Mouse (Mus musculus): ENCODE results near the gene Gramd1b.

Gramd1b gene

DNA sequence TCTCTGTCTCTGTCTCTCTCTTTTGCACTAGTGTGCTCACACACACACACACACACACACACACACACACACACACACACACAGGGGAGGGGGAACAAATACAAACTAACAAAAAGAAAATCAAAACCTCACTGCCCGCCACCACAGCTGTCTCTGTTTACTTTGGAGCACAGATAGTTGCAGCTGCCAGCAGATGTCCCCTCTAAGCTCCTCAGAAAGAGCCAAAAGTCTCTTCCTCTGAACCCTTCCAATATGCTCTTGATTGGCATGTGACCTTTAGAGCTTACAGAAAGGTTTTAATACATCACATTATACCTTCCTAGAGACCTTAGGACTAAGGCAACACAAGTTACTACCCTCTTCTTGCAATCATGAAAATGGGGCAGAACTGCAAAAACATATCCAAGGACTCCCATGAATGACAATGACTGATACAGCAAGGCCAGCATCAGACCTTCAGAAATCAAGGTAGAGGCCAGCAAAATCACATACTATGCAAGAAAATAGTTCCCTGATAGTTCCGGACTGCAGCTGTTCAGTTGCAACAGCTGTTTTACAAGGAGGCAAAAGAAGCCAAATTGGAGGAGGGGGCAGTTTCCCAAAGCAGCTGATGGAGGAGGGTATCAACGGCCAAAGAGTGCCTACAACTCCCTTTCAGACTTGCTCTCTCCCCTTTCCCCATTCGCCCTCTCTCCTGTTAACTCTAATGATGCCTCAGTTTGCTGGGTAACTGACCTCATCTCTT, 72.5 kb downstream of the Gramd1b start:
- DNase-seq (ENCODE audit: low spot score): no peak

DNA sequence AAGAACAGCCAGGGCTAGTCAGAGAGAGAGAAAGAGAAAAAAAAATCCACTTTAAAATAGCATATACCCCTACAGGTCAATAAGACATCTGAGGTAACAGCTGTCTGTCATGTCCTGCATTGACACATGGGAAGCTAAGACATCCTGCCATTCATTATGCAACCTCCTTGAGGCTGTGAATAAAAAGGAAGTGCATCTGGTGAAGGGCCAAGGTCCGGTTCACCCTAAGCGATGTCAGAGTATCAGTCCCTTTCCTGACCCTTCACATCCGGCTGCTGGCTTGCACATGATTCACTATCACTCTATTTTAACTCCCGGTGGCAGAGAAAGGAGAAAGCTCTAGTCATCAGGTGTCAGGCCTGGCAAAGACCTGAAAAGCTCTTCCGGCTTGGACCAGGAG, 73.7 kb downstream of the Gramd1b start:
- no peak for DNase-seq (ENCODE audit: low spot score)

DNA sequence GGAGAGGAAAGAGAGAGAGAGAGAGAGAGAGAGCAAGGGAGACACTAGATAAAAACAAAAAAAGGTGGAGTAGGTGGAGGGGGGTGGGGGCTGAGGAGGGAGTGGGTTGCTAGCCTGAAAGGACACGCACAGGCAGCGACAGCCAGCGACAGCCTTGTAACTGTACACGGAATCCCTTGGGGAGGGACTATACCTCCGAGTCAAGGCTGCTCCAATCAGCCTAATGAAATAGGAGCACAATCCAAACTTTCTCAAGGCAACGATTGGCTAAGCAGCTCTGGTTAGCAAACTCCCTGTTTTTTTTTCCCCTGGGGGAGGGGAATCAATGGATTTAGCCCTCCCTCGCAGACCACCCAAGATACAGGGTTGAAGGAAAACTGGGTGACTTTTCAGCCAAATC, 75.0 kb downstream of the Gramd1b start:
- peak; percentile 85 for DNase-seq (ENCODE audit: low spot score)

DNA sequence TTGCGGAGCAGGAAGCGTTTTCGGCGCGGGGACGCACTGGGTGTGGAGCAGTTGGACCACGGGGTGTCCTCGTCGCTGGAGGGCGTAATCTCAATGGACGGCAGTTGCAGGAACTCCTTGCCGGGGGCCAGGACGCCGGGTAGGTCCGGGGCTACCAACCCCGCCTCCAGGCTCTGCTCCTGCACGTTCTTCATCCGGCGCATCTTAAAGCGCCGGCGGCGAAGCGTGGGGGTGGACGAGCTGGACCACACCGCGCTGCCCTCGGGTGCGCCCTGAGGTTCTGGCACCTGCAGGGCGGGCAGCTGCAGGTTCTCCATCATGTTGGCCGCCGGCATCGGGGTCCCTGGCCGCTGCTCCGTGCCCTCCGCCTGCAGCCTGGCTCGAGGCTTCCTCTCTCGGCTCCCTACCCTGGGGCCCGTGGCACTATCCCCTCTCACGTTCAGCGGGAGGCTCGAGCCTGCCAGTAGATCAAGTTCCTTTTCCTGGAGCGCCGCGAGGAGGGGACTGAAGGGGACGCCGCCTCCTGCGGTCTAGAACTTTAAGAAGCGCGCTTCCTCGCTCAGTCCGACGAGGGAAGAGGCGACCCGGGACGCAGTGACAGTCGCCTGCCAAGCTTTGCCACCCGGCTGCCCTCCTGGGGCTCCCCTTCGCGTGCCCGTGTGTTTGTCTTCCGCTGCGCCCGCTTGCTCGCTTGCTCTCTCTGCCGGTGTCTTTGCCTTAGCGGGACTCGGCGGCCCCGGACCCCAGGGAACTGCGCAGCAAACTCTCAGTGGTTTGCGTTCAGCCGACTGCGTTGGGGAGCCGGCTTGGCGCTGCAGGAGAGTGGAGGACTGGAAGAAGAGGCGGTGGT, 75.6 kb downstream of the Gramd1b start:
- DNase-seq (ENCODE audit: low spot score): peak; percentile 60

DNA sequence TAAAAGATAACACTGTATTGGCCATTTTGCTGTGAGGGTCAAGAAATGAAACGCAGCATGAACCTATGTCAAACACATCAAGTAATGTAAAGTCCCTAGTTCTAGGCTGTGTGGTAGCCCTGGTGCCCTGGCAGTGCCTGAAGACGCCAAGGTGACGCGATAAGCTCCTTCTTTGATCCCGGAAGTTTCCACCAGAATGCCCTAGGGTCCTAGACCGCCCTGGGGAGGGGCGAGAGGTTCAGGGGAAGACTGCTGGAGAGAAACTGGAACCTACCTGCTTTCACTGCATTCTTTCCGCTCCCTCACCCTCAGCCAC, 76.2 kb downstream of the Gramd1b start:
- no peak for DNase-seq (ENCODE audit: low spot score)

DNA sequence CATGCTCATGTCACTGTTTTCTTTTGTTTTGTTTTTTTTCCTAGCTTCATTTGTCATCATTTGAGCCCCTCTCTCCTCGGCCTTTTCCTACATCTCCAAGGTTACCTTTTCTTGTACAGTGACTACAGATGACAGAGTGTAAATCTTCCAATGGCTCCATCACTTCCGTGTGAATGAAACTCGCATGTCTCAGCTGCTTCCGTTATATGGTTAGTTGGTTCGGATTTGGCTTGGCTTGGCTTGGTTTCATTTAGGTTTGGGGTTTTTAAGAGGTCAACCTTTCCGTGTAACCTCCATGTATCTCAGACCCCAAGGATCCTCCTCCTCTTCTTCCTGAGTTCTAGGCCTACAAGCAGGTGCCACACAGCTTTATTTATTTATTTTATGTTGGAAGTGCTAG, 77.3 kb downstream of the Gramd1b start:
- DNase-seq (ENCODE audit: low spot score): no peak

DNA sequence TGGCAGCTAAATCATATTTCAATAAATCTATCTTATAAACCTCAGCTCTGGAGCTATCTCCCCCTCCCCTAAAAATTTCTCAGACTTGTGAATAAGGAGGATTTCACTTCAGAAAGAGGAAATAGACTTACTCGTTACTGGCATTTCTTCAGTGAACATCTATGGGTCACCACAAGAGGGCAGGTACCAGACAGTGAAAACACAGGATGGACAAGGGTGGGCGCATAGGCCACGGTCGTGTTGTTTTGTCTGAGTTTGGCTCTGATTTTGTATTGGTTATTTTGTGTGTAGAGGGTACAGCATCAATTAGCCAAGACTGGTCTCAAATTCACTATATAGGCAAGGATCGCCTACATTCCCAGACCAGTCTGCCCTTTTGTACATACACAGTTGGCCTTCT, 79.0 kb downstream of the Gramd1b start:
- DNase-seq (ENCODE audit: low spot score): no peak

DNA sequence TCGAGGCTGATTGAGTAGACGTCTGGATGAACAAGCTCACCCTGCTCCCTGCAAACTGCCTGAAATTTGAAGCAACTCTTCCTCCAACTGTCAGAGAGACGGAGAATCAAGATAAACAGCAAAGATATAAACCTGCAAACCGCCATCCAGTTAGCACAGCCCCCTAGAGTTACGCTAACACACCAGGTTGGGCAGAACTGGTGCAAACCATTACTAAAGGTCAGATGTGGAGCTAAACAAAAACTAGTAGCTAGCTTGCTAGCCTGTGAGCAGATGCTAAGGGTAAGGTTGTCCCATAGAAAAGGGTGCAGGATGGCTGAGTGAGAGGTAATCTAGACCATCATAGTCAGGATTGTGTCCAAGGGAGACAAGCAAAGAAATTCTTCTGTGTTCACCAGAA, 80.4 kb downstream of the Gramd1b start:
- DNase-seq (ENCODE audit: low spot score): no peak

DNA sequence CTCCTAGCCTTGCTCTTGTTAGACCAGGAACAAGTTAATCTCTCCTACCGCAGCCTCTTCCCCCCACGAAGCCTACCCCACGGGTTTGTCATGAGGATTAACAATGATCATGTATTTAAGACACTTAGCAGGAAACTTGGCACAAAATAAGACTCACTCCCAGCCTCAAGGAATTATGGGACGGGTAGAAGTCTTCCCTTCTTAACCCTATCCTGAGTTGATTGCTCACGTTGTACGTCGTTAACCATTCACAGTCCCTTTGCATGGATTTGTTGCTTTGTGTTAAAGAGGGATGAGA, 80.8 kb downstream of the Gramd1b start:
- no peak for DNase-seq (ENCODE audit: low spot score)

DNA sequence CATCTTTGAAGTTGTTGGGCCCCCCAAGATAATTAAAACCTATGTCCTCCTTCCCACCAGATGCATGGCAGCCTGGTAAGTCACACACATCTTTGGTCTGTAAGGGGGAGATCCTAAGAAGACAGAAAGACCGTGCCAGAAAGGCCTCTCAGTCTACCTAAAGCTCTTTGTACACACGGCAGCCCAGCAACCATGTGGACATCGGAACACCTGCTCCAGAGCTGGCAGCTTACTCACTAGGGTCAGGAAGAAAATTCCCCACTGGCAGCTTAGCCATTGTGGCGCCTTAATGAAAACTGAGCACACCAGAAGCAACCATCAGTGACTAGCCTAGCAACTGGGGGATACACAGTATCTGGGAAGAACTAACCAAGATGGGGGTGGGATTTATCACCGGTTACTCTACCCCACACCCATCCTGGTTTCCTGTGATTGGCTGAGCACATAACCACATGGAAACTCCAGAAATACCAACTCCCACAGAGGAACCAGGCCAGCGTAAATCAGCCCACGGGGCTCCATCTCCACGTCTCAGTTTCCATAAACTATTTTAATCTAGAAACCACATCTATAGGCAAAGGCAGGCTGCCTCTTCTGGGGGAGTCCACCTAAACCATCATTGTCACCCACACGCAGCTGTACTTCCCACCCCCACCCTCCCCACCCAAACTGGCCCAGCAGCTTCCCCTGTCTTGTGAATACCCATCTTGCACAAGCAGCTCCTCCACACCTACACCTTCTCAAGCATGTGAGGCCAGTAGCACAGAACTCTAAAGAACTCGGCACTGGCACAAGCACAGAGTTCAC, 81.4 kb downstream of the Gramd1b start:
- DNase-seq (ENCODE audit: low spot score): no peak

DNA sequence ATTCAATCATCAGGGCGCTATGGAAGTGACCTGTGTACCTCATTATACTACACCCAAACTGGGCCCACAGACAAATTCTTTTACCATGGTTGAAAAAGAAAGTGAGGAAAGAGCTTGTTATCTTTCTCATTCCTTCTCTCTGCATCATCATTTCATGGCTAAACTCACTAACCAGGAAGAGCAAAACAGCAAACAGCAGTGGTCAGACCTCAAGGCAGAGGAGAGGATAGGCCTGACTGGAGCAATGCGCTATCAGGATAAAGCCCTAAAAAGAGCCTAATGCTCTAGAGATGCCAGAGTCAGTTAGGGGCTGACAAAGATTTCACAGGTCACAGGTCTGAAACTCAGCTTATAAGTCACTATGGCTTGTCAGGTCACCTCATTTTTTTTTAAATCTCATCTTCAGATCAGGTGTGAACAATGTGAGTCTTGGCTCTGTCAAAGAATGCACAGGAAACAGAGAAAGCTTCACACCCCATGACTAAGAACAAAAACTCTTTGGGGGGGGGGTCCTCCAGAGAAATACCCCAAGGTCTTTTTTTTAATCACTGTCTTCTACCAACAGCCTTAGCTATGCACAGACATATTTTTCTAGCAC, 82.4 kb downstream of the Gramd1b start:
- no peak for DNase-seq (ENCODE audit: low spot score)

DNA sequence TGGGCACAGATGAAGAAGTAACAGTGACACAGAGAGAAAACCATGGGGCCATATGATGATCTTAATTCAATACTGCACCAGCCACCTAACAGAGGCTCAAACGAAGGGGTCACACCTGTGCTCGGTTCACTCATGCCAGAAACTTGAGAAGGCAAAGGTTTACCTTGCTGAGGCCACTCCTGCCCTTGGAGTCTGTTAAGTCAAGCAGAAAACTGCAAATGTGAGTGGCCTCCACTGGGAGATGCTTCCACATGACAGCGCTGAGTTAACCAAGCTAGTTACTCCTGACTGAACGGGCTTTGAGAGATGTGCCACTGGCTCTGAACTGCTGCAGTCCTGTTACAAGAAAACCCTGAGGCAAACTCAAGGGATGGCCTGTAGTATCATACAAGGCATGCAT, 83.9 kb downstream of the Gramd1b start:
- DNase-seq (ENCODE audit: low spot score): no peak

DNA sequence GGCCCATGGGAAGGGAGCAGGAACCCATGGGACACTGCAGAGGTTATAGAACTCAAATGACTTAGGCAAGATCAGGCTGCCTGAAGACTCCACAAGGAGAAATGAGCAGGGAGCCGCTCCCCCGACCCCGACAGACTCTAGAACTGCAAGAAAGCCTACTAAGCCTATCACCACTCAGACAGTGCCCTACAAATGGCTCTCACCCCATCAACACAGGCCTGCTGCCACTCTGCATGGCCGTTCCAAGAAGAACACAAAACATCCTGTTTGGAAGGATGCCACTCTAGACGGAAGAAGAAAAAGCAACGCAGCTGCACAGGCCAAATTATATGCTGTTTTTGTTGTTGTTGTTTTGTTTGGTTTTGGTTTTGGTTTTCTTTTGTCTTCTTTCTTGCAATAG, 86.2 kb downstream of the Gramd1b start:
- no peak for DNase-seq (ENCODE audit: low spot score)

DNA sequence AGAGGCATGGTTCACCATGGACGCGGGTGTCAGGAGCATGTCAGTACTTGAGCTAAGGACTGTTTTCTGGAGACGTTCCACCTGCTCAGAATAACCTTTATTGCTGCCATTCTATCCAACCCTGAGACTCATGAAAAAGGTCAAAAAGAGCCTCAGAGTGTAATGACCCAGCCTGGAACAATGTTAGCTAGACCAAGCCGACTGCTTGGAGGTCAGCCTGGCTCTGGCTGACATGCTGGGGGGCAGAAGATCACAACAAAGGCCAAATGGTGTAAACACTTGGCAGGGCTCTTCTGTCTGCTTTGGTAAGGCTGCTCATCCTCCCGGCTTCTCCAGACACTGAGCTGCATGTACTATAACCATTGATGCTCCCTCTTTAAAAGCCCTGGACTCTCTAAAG, 88.4 kb downstream of the Gramd1b start:
- DNase-seq (ENCODE audit: low spot score): no peak

DNA sequence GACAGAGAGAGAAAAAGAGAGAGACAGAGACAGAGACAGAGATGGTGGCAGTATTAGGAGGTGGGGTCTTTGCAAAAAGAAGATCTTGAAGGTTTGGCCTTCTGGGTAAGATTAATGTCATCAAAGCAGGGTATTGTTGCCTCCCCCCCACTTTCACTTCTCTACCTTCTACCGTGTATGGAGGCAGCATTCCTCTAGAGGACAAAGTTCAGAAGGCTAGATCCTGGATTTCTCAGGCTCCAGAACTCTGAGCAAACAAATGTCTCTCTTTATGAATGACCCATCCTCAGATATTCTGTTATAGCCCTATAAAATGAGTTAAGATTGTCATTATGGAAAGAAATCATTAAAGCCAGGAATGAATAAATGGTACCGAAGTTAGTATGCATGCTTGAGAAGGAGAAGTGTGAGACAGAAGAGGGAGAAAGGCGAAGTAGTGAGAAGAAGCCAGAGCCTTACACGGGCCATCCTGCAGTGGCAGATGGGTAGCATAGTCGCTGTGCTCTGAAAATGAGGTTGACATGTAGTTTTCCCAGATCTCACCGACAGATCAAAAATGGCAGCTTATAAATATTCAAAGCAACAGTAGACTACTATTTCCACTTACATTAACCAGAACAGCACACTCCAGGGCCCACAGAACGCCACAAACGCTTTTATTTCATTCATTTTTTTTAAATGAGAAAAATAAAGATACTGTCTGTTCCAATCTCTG, 91.1 kb downstream of the Gramd1b start:
- DNase-seq (ENCODE audit: low spot score): no peak

DNA sequence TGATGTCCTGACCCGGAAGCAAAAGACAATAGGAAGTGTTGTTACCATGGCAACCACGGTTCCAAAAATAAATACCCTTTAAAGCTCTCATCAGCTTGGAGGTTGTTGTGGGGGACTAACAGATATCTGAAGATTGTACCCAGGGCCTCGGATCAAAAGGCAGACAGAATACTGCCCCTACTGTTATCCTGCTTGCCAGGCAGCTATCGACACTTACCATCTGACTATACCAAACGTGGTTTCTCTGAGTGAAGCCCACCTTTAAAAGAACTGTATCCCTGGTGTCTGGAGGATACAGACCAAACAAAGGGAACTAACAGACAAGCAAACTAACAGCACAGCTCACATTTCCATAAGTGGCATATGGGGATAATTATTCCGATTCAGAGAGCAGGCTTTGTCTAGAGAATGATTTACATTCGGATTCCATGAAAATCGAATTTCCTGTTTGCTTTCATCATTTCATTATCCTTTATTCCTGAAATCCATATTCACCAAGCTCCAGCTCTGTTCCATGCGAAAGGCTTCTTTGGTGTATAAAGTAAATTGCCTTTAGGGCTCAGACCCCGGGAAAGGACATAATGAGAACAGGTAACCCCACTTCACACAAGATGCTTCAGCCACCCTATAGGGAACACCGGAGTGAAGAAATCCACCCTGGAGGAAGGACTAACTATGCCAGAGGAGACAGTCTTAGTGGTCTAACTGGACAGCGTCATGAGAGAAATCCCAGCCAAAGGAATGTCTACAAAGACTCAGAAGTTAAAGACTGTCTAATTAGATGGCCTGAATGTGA, 92.3 kb downstream of the Gramd1b start:
- peak; percentile 34 for DNase-seq (ENCODE audit: low spot score)

DNA sequence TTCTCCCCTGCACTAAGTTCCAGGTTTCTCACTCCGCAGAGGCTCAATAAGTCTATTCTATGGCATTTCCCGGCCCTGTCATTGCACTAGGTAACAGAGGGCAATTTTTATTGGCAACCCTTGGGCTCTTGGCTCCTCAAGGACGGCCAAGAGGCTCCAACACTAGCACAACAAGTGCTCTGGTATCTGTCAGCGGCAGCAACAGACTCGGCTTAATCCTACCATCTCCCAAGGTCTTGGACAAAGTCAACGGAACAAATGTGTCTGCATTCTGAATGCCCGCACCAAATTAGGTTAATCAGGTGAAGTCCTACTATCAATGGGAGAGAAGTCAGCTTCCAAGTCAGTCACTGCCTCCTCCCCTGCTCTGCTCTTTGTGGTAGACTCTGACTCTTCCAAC, 93.3 kb downstream of the Gramd1b start:
- no peak for DNase-seq (ENCODE audit: low spot score)

DNA sequence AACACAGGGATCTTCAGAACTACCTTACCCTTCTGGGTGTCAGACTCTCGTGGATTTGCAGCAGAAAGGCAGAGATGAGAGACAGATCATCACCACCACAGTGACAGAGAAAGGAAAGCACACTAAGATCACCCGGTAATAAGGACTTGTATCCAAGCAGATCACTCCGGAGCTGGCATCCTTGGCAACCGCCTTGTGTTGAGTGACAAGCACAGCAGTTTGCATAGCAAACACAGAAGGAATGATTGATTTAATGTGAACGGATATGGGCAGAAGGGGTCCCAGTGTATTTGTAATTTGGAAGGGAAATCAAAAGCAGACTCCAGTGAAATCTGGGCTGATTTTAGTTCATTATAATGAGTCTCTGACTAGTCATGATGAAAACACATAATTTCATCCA, 97.9 kb downstream of the Gramd1b start:
- no peak for DNase-seq (ENCODE audit: low spot score)

DNA sequence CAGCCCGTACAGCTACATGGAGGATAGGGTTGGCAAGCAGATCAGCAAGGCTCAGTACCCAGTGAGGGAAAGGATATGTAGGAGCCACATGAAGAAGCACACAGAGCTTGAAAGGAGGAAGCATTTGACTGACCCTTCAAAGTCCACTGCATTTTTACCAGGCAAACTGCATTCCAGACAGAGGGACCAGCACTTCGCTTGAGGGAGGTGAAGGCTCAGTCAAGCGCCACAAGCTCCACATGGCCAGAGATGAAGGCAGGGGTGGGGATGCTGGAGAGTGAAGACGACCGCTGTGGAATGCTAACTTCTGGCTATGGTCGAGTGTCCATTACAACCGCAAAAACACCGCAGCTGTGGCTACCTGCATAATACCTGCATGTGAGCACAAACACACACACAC, 100.2 kb downstream of the Gramd1b start:
- DNase-seq (ENCODE audit: low spot score): no peak

DNA sequence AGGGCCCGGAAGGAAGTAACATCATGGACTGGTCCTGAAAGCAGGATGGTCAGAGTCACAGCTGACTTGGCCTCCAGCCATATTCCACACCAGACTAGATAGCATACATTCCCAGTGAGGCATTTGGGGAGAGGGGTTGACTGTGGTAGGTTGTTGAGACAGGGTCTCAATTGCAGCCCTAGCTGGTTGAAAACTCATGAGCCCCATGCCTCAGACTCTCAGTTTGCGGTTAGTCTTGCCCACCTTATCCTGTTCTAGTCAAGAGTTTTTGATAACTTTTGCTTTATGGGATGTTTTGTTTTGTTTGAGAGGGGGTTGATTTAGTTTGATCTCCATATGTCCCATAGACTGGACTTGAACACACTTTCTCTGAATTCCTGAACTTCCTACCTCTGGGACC, 103.5 kb downstream of the Gramd1b start:
- no peak for DNase-seq (ENCODE audit: low spot score)

DNA sequence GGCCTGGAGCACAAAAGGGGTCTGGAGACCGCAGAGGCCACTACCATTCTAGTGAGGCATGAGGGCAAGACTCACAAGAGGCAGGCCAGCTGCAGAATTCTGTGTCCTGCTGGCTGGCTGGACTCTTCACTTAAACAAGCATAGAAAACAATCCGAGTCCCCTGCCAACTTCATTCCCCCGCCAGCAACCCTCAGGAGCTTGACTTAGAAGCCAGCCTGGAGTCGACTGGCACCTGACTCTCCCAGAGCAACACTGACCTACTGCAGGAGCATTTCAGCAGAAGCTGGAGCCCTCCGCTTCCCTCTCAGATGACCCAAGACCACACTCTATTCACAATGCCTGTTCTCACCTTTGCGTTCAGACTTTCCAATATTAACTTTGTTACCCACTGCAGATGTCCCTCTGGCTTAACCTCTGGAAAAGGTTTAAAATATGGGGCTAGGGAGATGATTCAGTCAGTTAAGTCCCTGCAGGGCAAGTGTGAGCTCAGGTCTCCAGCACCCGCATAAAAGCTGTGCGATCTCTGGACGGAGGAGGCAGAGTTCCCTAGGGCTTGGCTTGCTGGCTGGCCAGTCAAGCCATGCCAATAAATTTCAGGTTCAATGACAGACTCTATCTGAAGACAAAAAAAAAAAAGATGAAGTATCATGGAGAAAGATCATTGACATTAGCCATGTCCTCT, 104.8 kb downstream of the Gramd1b start:
- DNase-seq (ENCODE audit: low spot score): no peak
